Mouse (Mus musculus) hindbrain, embryonic 15.5 days (tissue): ENCODE results near the gene Mgl2. TPM values are rescaled to one million over a fixed set of nuclear protein-coding genes. Genes with fewer than 3 reads are reported as not detected.

Experiments used
- ATAC-seq: fragments of 200-750 bp; cut with Nextera tagmentation; 2 replicates; pipeline ENCODE4 v1.8.0; 2017; ENCODE audit warnings: low read depth, moderate number of reproducible peaks, moderate TSS enrichment; ENCODE audit not compliant: low FRiP score
- H3K27ac ChIP-seq: fragments of 300-500 bp; sonication (generic); replicated peaks from 2 replicates; pipeline ENCODE4 v1.5.1; 2015; ENCODE audit warnings: mild to moderate bottlenecking, inconsistent platforms
- H3K27me3 ChIP-seq: fragments of 300-500 bp; sonication (generic); 2 replicates; pipeline ENCODE4 v1.6.1; 2015; ENCODE audit warnings: control low read depth, inconsistent platforms
- H3K36me3 ChIP-seq: fragments of 300-500 bp; sonication (generic); 2 replicates; pipeline ENCODE4 v1.6.1; 2015; ENCODE audit warnings: control low read depth, inconsistent platforms
- H3K4me1 ChIP-seq: fragments of 300-500 bp; sonication (generic); replicated peaks from 2 replicates; pipeline ENCODE4 v1.6.1; 2015; ENCODE audit warnings: control low read depth, inconsistent platforms
- H3K4me2 ChIP-seq: fragments of 300-500 bp; sonication (generic); 2 replicates; pipeline ENCODE4 v1.6.1; 2015; ENCODE audit warnings: moderate library complexity, mild to moderate bottlenecking, inconsistent platforms
- H3K4me3 ChIP-seq: fragments of 300-500 bp; sonication (generic); 2 replicates; pipeline ENCODE4 v1.5.1; 2015; ENCODE audit warnings: mild to moderate bottlenecking, inconsistent platforms
- H3K9ac ChIP-seq: fragments of 300-500 bp; sonication (generic); 2 replicates; pipeline ENCODE4 v1.6.1; 2015; ENCODE audit warnings: inconsistent platforms
- H3K9me3 ChIP-seq: fragments of 300-500 bp; sonication (generic); 2 replicates; pipeline ENCODE4 v1.6.1; 2016; ENCODE audit warnings: control low read depth, inconsistent platforms
- WGBS: fragments of 180-500 bp; shearing (Covaris S2); methylation state at CpG from one replicate; pipeline ENCODE4 v1.1.7; 2015; 5-methylcytosine and 5-hydroxymethylcytosine counted together
- polyA plus RNA-seq: library from polyadenylated mRNA; unstranded; fragments of >200 nt; fragmentation: Nextera tagmentation; extraction: Ambion mirVana; gene quantifications from 2 replicates; pipeline ENCODE4 v1.2.1, GENCODE M21; 2015

The Mgl2 gene
- polyA plus RNA-seq = 1.4 and 1.6 TPM in 2 replicates

DNA sequence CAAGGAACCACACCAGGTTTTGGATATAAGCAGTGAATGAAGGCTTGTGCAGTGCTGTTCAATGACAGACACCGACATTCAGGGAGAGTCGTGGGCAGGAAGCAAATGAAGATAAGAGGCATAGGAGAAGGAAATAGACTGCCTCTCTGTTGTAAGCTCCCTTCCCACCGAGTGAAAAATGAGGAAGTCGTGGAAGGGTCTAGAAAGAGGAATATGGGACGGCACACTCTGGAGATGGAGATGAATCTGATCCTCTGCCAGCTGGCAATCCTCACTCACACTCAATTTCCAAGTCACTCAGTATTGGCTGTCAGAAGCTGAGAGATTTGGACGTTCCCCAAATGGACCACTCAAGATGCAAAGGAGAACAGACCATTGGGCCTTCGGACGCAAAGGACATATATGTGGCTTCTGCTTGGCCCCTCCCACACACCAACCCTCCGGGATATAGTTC lies at the start of gene Mgl2:
Mgl2 (plus strand) TSS at position 404 of the 454 bp plus-strand sequence.
- Histone ChIP-seq H3K4me1 (no peaks in the 10 kb centered on the region), H3K36me3 (no peaks in the 10 kb centered on the region), H3K4me2 (no peak within 1 kb of the TSS), H3K9me3 (no peaks in the 10 kb centered on the region), H3K4me3 (no peak within 1 kb of the TSS), H3K9ac (no peak within 1 kb of the TSS), H3K27ac (no peak within 1 kb of the TSS), H3K27me3 (no peaks in the 10 kb centered on the region)
- WGBS = 89% methylated on average over 9 of the region's 9 CpGs
- ATAC-seq = no peak

DNA sequence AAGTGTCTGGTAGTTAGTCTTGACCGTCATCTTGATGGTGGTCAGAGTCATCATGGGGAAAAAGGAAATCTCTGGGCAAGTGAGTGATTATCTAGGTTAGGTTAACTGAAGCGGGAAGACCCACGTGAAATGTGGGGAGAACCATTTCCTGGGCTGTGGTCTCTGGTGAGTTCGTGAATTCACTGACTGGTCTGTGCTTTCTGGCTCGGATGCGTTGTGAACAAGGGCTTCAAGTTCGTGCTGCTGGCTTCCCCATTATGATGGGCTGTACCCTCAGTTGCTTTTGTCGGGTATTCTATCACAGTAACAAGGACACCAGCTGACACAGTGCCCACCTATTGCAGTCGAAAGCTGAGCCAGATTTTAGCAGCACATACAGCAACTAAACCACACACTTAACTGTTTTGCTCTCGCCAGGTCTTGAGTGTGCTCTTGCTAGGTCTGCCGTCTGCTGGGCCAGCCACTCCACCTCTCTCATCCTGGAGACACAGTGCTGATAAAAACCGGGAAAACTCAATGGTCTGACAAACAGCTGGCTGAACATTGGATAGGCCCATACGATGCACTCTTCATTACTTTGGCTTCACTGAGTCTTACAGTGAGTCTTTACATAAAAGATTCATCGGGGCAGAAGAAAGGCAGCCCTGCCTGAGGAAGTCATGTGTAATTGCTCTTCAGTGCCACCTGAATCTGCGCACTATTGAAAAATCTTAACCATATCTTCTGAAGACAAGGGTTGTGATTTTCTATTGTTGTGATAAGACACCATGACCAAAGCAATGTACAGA lies 49.1 kb upstream of the Mgl2 start:
- Histone ChIP-seq H3K27ac (no peak overlapping the region), H3K36me3 (no peaks in the 10 kb centered on the region), H3K9ac (no peak overlapping the region), H3K27me3 (0 out of 2 replicates have a peak, but pooled peaks cover 3% of the 10 kb centered on the region), H3K9me3 (no peaks in the 10 kb centered on the region), H3K4me3 (no peak overlapping the region), H3K4me2 (no peak overlapping the region), H3K4me1 (no peaks in the 10 kb centered on the region)
- ATAC-seq = no peak
- WGBS = 82% methylated on average over 15 of the region's 15 CpGs

- Histone ChIP-seq H3K9ac (no peak overlapping the region), H3K9me3 (no peaks in the 10 kb centered on the region), H3K36me3 (no peaks in the 10 kb centered on the region), H3K27ac (no peak overlapping the region), H3K4me1 (no peaks in the 10 kb centered on the region), H3K4me3 (no peak overlapping the region), H3K27me3 (no peaks in the 10 kb centered on the region), H3K4me2 (no peak overlapping the region)
- 85% methylated on average over 8 of the region's 8 CpGs for WGBS
- no peak for ATAC-seq
Measured at GRCm38 (mm10) chr11:70084563-70084962, 45.6 kb upstream of the Mgl2 start.

DNA sequence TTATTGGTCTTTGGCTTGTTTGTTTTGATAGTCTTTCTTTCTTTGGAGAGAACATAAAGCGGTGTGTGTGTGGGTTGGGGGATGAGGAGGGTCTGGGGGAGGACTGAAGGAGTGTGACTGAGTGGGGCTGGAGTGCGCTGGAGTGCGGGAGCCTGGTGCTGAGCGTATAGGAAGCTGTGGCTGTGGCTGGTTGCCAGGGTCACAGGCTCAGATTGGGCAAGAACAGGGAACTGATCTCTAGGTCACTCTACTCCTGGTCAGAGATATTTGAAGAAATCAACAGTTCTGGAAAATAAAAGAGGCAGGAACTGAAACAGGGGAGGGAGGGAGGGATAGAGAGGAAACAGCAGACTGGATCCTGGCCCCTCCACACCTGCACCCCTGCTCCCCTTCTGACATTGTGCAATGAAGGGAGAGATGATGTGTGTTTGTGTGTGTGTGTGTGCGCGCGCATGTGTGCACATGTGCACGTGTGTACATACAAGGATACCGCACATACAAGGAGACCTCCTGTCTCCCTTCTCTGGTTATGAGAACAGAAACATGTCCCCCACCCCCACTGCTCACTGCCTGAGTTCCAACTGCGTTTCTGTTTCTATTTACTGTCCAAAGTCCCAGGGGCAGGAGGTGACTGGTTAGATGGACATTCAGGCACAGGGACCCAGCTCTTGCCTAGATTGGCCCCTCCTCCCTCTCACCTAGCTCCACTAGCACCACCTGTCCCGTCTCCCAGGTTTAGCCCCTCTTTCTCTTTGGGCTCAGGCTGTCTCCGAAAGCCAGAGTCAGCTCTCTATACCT lies 37.9 kb upstream of the Mgl2 start, which contains the start of gene Asgr2:
Asgr2 (plus strand) TSS at position 659 of the 798 bp plus-strand sequence.
- no peaks in the 10 kb centered on the region for H3K27me3 ChIP-seq
- 80% methylated on average over 12 of the region's 12 CpGs for WGBS

DNA sequence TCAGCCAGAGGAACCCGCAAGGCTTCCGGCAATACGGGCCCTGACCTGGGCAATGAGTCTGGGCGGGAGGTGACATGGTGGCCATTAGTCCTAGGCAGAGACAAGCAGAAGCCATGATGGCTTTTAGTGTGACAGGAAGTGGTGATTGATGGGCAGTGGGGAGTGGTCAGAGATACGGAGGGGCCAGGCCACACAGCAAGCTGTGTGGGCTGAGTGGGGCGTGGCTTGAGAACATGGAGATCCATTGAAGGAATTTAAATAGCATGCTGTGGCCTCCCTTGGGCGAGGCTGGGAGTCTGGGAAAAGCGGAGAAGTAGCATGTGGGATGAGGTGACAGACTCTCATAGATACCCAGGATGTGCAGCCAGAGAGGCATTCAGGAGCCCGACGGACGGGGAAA lies 32.7 kb upstream of the Mgl2 start:
- Histone ChIP-seq H3K4me1 (no peaks in the 10 kb centered on the region), H3K4me2 (no peak overlapping the region), H3K4me3 (no peak overlapping the region), H3K36me3 (no peaks in the 10 kb centered on the region), H3K9me3 (no peaks in the 10 kb centered on the region), H3K9ac (no peak overlapping the region), H3K27me3 (no peaks in the 10 kb centered on the region), H3K27ac (no peak overlapping the region)
- WGBS = 68% methylated on average over 11 of the region's 11 CpGs
- no peak for ATAC-seq

More for the DNA sequence above, 37.9 kb upstream of the Mgl2 start, which contains the start of gene Asgr2:
- no peak within 1 kb of the TSS for H3K9ac ChIP-seq
- H3K4me2 ChIP-seq = no peak within 1 kb of the TSS
- H3K4me1 ChIP-seq = no peaks in the 10 kb centered on the region
- H3K9me3 ChIP-seq = no peaks in the 10 kb centered on the region
- H3K27ac ChIP-seq = no peak within 1 kb of the TSS
- no peak within 1 kb of the TSS for H3K4me3 ChIP-seq
- ATAC-seq = no peak
- H3K36me3 ChIP-seq = no peaks in the 10 kb centered on the region

DNA sequence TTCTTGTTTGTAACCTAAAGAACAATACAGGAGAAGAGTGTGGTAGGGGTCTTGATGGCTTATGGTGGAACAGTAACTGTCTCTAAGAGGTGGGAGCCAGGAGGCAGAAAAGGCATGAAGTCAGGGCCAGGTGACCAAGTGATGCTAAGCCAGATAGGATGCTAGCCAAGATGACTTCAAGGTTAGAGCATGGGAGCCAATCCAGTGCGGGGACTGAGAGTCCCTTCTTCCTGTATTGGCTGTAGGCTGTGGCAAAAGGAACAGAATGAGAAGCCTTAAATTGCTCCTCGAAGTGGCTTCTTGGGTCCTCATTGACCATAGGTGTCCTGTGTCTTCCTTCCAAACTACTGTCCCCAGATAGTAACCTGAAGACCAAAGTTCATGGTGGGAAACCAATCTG lies 31.0 kb upstream of the Mgl2 start:
- no peak for ATAC-seq
- no peaks in the 10 kb centered on the region for H3K36me3 ChIP-seq
- H3K4me3 ChIP-seq = no peak overlapping the region
- H3K4me1 ChIP-seq = no peaks in the 10 kb centered on the region
- 87% methylated on average over 2 of the region's 2 CpGs for WGBS
- H3K27ac ChIP-seq = no peak overlapping the region
- H3K9me3 ChIP-seq = no peaks in the 10 kb centered on the region
- no peak overlapping the region for H3K4me2 ChIP-seq
- no peaks in the 10 kb centered on the region for H3K27me3 ChIP-seq
- H3K9ac ChIP-seq = no peak overlapping the region

DNA sequence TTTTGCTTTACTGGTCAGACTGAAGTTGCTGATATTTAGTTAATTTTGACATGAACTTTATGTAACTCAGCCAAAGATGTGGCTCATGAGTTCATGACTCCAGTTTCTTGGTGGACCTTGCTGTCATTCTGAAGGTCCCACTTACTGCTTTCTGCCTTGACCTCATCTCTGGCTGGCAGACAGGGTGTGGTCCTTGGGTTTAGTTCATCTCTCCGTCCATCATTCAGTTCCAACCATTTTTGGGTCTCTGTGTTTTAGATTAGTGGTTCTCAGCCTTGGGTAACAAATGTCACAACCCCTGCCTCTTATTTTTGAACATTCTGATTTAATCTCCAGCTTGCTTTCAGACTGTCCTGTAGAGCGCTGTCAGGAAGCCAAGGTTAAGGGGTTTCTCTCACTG lies 30.3 kb upstream of the Mgl2 start:
- Histone ChIP-seq H3K36me3 (no peaks in the 10 kb centered on the region), H3K27me3 (no peaks in the 10 kb centered on the region), H3K4me3 (no peak overlapping the region), H3K27ac (no peak overlapping the region), H3K4me1 (no peaks in the 10 kb centered on the region), H3K9me3 (no peaks in the 10 kb centered on the region), H3K4me2 (no peak overlapping the region), H3K9ac (no peak overlapping the region)
- WGBS = 85% methylated on average over 2 of the region's 2 CpGs
- ATAC-seq = no peak

DNA sequence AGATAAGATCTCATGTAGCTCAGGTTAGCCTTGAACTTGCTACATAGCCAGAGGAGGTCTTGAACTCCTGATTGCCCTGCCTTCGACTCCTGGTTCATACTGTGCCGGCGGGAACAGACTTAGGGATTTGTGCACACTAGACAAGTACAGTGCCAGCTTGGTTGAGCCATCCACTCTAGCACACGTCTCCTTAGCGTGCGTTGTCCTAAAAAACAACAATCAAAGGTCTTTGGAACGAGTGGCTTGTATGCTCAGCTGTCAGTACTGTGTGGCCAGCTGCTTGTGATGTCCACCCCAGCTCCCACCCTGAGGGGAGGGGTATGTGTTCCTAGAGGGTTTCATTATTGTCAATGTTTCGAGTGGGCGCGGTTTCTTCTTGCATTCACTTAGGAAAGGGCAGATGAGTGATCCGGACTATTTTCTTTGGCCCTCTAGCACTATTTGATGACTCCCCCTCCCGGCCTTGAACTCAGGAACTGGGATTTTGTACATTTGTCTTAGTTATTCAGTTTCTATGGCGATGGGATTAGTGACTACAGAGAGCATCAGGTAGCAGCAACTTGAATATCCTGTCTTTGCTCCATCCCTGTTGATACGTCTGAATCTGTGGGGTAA lies 26.3 kb upstream of the Mgl2 start:
- 84% methylated on average over 14 of the region's 14 CpGs for WGBS
- Histone ChIP-seq H3K4me1 (no peaks in the 10 kb centered on the region), H3K9me3 (no peaks in the 10 kb centered on the region), H3K4me3 (no peak overlapping the region), H3K27ac (no peak overlapping the region), H3K4me2 (no peak overlapping the region), H3K36me3 (no peaks in the 10 kb centered on the region), H3K9ac (no peak overlapping the region), H3K27me3 (no peaks in the 10 kb centered on the region)
- ATAC-seq = no peak

DNA sequence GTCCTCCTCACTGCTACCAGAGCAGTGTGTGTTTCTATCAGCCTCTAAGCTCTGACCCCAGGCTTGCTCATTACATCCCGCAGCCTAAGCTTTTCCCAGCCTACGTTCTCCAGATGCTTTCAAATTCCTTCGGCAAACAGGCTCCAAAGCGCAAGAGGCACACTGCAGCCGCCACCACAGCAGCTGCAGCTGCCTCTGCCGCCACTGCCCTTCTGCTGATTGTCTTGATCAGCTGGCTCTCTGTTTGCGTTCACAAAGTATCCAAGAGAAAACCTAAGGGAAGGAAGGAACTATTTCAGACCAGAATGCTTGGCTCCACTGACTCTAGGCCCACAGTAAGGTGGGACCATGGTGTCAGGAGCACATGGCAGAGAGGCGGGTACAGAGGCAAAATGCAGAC lies 23.0 kb upstream of the Mgl2 start:
- no peak for ATAC-seq
- 77% methylated on average over 8 of the region's 8 CpGs for WGBS
- H3K9me3 ChIP-seq = no peaks in the 10 kb centered on the region

DNA sequence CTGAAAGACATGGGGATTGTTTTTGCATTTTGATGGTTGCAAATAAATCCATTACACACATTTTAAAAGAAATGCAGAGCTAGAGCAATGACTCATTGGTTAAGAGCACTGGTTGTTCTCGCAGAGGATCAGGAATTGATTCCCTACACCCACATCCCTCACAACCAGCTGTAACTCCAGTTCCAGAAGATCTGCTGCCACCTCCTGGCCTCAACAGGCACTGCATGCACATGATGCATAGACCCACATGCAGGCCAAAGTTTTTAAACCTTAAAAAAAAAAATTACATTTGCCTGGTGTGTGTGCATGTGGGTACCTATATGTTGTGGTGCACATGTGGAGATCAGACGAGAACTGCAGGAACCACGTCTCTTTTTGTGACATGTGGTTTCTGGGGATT lies 20.0 kb upstream of the Mgl2 start:
- no peak for ATAC-seq
- Histone ChIP-seq H3K27me3 (no peaks in the 10 kb centered on the region), H3K27ac (no peak overlapping the region), H3K4me2 (no peak overlapping the region), H3K4me1 (no peaks in the 10 kb centered on the region), H3K4me3 (no peak overlapping the region), H3K9ac (no peak overlapping the region), H3K36me3 (no peaks in the 10 kb centered on the region), H3K9me3 (no peaks in the 10 kb centered on the region)
- WGBS = 83% methylated on average over 3 of the region's 3 CpGs

More for the DNA sequence above, 23.0 kb upstream of the Mgl2 start:
- Histone ChIP-seq H3K36me3 (no peaks in the 10 kb centered on the region), H3K27me3 (no peaks in the 10 kb centered on the region), H3K4me2 (no peak overlapping the region), H3K9ac (no peak overlapping the region), H3K4me1 (no peaks in the 10 kb centered on the region), H3K27ac (no peak overlapping the region), H3K4me3 (no peak overlapping the region)

- Histone ChIP-seq H3K9me3 (no peaks in the 10 kb centered on the region), H3K4me2 (no peak overlapping the region), H3K27ac (no peak overlapping the region), H3K9ac (no peak overlapping the region), H3K4me1 (no peaks in the 10 kb centered on the region), H3K36me3 (no peaks in the 10 kb centered on the region), H3K27me3 (no peaks in the 10 kb centered on the region), H3K4me3 (no peak overlapping the region)
- WGBS = 68% methylated on average over 4 of the region's 4 CpGs
- no peak for ATAC-seq
Measured at GRCm38 (mm10) chr11:70114562-70114961, 15.6 kb upstream of the Mgl2 start.

DNA sequence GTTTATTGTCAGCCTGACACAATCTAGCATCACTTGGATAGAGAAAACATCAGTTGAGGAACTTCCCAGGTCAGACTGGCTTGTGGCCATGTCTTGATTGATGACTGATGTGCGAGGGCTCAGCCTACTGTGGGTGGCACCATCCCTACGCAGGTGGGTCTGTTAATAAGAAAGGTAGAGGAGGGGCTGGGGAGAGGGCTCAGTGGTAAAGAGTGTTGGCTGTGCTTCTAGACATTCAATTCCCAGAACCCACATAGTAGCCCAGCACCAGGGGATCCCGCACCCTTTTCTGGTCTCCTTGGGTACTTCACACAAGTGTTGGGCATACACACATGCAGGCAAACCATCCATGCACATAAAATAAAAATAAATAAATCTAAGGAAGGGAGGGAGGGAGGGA lies 14.2 kb upstream of the Mgl2 start:
- 96% methylated on average over 3 of the region's 3 CpGs for whole genome bisulfite sequencing
- ATAC-seq = no peak

More for the DNA sequence above, 14.2 kb upstream of the Mgl2 start:
- H3K9me3 ChIP-seq = no peaks in the 10 kb centered on the region
- no peaks in the 10 kb centered on the region for H3K4me1 ChIP-seq
- H3K9ac ChIP-seq = no peak overlapping the region
- H3K4me3 ChIP-seq = no peak overlapping the region
- no peak overlapping the region for H3K27ac ChIP-seq
- no peaks in the 10 kb centered on the region for H3K36me3 ChIP-seq
- H3K4me2 ChIP-seq = no peak overlapping the region
- no peaks in the 10 kb centered on the region for H3K27me3 ChIP-seq
